Mouse (Mus musculus) limb, embryonic 14.5 days (tissue): ENCODE results near the gene Tspan18. TPM values are rescaled to one million over a fixed set of nuclear protein-coding genes. Genes with fewer than 3 reads are reported as not detected.

ENCODE experiments used
- ATAC-seq: fragments of 200-750 bp; cut with Nextera tagmentation; 2 replicates; pipeline ENCODE4 v1.8.0; 2017; ENCODE audit warnings: low read depth, moderate number of reproducible peaks, moderate TSS enrichment; ENCODE audit not compliant: low FRiP score
- DNase-seq: peaks from one replicate; pipeline ENCODE4 v3.0.0-alpha.2; 2015; ENCODE audit warnings: low spot score
- H3K27ac ChIP-seq: fragments of 300-500 bp; sonication (generic); replicated peaks from 2 replicates; pipeline ENCODE4 v1.5.1; 2014; ENCODE audit warnings: low read depth, mild to moderate bottlenecking, low read length, moderate library complexity, mixed read lengths
- H3K27me3 ChIP-seq: fragments of 300-500 bp; sonication (generic); 2 replicates; pipeline ENCODE4 v1.6.1; 2014; ENCODE audit warnings: low read length, mixed read lengths; ENCODE audit not compliant: control insufficient read depth, insufficient read depth
- H3K36me3 ChIP-seq: fragments of 300-500 bp; sonication (generic); 2 replicates; pipeline ENCODE4 v1.6.1; 2014; ENCODE audit warnings: mild to moderate bottlenecking, low read length, moderate library complexity, mixed read lengths; ENCODE audit not compliant: control insufficient read depth, insufficient read depth
- H3K4me1 ChIP-seq: fragments of 300-500 bp; sonication (generic); 2 replicates; pipeline ENCODE4 v1.6.1; 2014; ENCODE audit warnings: antibody characterized with exemption, low read length, mixed read lengths; ENCODE audit not compliant: control insufficient read depth, insufficient read depth
- H3K4me2 ChIP-seq: fragments of 300-500 bp; sonication (generic); replicated peaks from 2 replicates; pipeline ENCODE4 v1.6.1; 2014; ENCODE audit warnings: low read depth, mild to moderate bottlenecking, low read length, moderate library complexity; ENCODE audit not compliant: severe bottlenecking
- H3K4me3 ChIP-seq: fragments of 300-500 bp; sonication (generic); replicated peaks from 2 replicates; pipeline ENCODE4 v1.5.1; 2014; ENCODE audit warnings: low read length
- H3K9ac ChIP-seq: fragments of 300-500 bp; sonication (generic); 2 replicates; pipeline ENCODE4 v1.6.1; 2014; ENCODE audit warnings: mild to moderate bottlenecking, low read depth, low read length, moderate library complexity; ENCODE audit not compliant: severe bottlenecking
- H3K9me3 ChIP-seq: fragments of 300-500 bp; sonication (generic); 2 replicates; pipeline ENCODE4 v1.6.1; 2016; ENCODE audit warnings: low read length; ENCODE audit not compliant: control insufficient read depth
- POLR2A ChIP-seq: fragments of 200-500 bp; IDR thresholded peaks from 2 replicates; pipeline ENCODE4 v1.8.0; 2012; ENCODE audit warnings: inconsistent platforms, mild to moderate bottlenecking, moderate library complexity, borderline replicate concordance; ENCODE audit not compliant: insufficient read depth, insufficient read length; ENCODE audit errors: extremely low read depth
- WGBS: fragments of 180-500 bp; shearing (Covaris S2); extraction: QIAGEN DNeasy Blood & Tissue Kit; methylation state at CpG from one replicate; pipeline ENCODE4 v1.1.7; 2014; 5-methylcytosine and 5-hydroxymethylcytosine counted together
- polyA plus RNA-seq, 2 experiments: library from polyadenylated mRNA; depleted of rRNA in 1 of 2; stranded (reverse) in 1 of 2; unstranded in 1 of 2; fragments of >200 nt; fragmentation: Nextera tagmentation in 1 of 2; extraction: Ambion mirVana in 1 of 2; gene quantifications; 2 replicates each; pipeline versions ENCODE4 v1.2.1 to v1.2.3; 2012 to 2014

Gene Tspan18
- polyA plus RNA-seq, 2 experiments, result 24.5 to 34.5 TPM

- Histone ChIP-seq H3K9ac (no peak overlapping the region), H3K4me3 (no peak overlapping the region), H3K4me1 (peaks cover 12% of the 10 kb centered on the region), H3K9me3 (no peaks in the 10 kb centered on the region), H3K36me3 (no peaks in the 10 kb centered on the region), H3K27me3 (no peaks in the 10 kb centered on the region), H3K4me2 (no peak overlapping the region), H3K27ac (no peak overlapping the region)
- WGBS, result 94% methylated on average over 10 of the region's 10 CpGs
- ATAC-seq, result no peak
- no peak for TF ChIP-seq POLR2A
- no peak for DNase-seq
Measured at GRCm38 (mm10) chr2:93372872-93373271, 38.6 kb upstream of the Tspan18 start.

- DNase-seq (peak; percentile 10), ATAC-seq (no peak)
- Histone ChIP-seq H3K27ac (no peak overlapping the region), H3K9ac (no peak overlapping the region), H3K4me1 (peaks cover 11% of the 10 kb centered on the region), H3K36me3 (no peaks in the 10 kb centered on the region), H3K9me3 (no peaks in the 10 kb centered on the region), H3K4me2 (no peak overlapping the region), H3K4me3 (no peak overlapping the region), H3K27me3 (no peaks in the 10 kb centered on the region)
- no peak for TF ChIP-seq POLR2A
- WGBS, result 6% methylated on average over 5 of the region's 6 CpGs
Measured at GRCm38 (mm10) chr2:93372097-93372571, 37.8 kb upstream of the Tspan18 start.

GRCm38 (mm10) chr2:93368954-93369353, 34.6 kb upstream of the Tspan18 start:
- Histone ChIP-seq H3K4me3 (no peak overlapping the region), H3K27me3 (no peaks in the 10 kb centered on the region), H3K9ac (no peak overlapping the region), H3K27ac (no peak overlapping the region), H3K9me3 (no peaks in the 10 kb centered on the region), H3K36me3 (no peaks in the 10 kb centered on the region), H3K4me1 (peaks cover 18% of the 10 kb centered on the region), H3K4me2 (no peak overlapping the region)
- no peak for TF ChIP-seq POLR2A
- DNase-seq (no peak), ATAC-seq (no peak)
- 59% methylated on average over 8 of the region's 8 CpGs for WGBS

GRCm38 (mm10) chr2:93367962-93368361, 33.7 kb upstream of the Tspan18 start:
- Histone ChIP-seq H3K4me3 (no peak overlapping the region), H3K36me3 (no peaks in the 10 kb centered on the region), H3K4me1 (peaks cover 18% of the 10 kb centered on the region), H3K27me3 (no peaks in the 10 kb centered on the region), H3K27ac (no peak overlapping the region), H3K9me3 (no peaks in the 10 kb centered on the region), H3K9ac (no peak overlapping the region), H3K4me2 (no peak overlapping the region)
- no peak for TF ChIP-seq POLR2A
- 28% methylated on average over 6 of the region's 6 CpGs for WGBS
- DNase-seq (peak; percentile 32), ATAC-seq (peak; percentile 26; the same call in 1 of the 2 replicates)

- H3K36me3 ChIP-seq, result no peaks in the 10 kb centered on the region
- no peaks in the 10 kb centered on the region for H3K9me3 ChIP-seq
- H3K4me1 ChIP-seq, result peaks cover 18% of the 10 kb centered on the region
- H3K27ac ChIP-seq, result no peak overlapping the region
- H3K4me2 ChIP-seq, result no peak overlapping the region
- DNase-seq, result no peak
- H3K9ac ChIP-seq, result no peak overlapping the region
- WGBS, result 62% methylated on average over 9 of the region's 9 CpGs
- no peak overlapping the region for H3K4me3 ChIP-seq
- no peak for TF ChIP-seq POLR2A
- ATAC-seq, result no peak
- no peaks in the 10 kb centered on the region for H3K27me3 ChIP-seq
Measured at GRCm38 (mm10) chr2:93365411-93365810, 31.1 kb upstream of the Tspan18 start.

- ATAC-seq (no peak), DNase-seq (no peak)
- Histone ChIP-seq H3K4me1 (peaks cover 18% of the 10 kb centered on the region), H3K4me3 (no peak overlapping the region), H3K9me3 (no peaks in the 10 kb centered on the region), H3K36me3 (no peaks in the 10 kb centered on the region), H3K4me2 (no peak overlapping the region), H3K27ac (no peak overlapping the region), H3K27me3 (no peaks in the 10 kb centered on the region), H3K9ac (no peak overlapping the region)
- no peak for TF ChIP-seq POLR2A
- WGBS, result 56% methylated on average over 2 of the region's 2 CpGs
Measured at GRCm38 (mm10) chr2:93364951-93365350, 30.6 kb upstream of the Tspan18 start.
